In the genomic region with DNA sequence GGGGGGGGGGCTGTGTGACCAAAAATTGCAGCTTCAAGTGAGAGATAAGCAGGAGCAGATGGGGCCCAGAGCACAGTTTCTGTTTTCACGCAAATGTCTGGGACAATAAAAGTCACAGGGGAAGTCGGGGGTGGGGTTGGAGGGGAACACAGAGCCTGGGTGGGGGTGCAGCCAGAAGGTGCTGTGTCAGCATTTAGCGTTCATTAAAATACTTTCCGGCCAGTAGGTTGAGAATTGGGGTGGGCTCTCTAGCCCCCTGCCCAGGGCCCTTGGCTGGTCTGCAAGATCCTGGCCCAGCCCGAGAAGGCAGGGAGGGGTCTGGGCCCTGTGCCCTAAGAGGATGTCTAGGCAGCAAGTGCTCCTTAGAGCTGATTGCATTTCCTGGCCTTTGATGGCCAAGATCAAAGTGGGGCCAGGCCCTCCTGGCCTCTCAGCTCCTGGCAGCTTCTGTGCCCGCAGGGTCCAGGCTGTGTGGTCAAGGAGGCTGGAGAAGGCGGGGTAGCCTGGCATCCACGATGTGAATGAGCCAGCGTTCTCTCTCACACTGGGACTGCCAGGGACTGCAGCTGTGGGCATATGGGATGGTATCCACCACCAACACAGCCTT, we compare ENCODE assay signal across 18 mouse cellular contexts.
DNase-seq lines count a peak whose midpoint lies in the region; ATAC-seq and TF ChIP-seq lines count a peak whose summit lies in the region.
"Had no signal": no experiment of that assay in that cellular context is flagged by ENCODE, and none has a peak within 500 bp of the region (broad histone marks: within the 10 kb centered on the region; RNA-seq: fewer than 3 reads in every experiment).

No protein-coding gene starts in this region.

- 36% methylated on average over 9 of the region's 9 CpGs for WGBS in embryonic facial prominence, embryonic 13.5 days
- 61% methylated on average over 9 of the region's 9 CpGs for WGBS in stomach, embryonic 16.5 days
- WGBS in liver, embryonic 12.5 days (ENCODE audit: insufficient replicate concordance): 36% methylated on average over 9 of the region's 9 CpGs
- WGBS in hindbrain, embryonic 12.5 days: 56% methylated on average over 9 of the region's 9 CpGs

- no peak overlapping the region for H3K27ac ChIP-seq in gastrocnemius, adult 2 months
- H3K27ac ChIP-seq in embryonic facial prominence, embryonic 13.5 days: peak overlapping the region; percentile 17; the same call in 1 of the 2 replicates
- no peak overlapping the region for H3K27ac ChIP-seq in stomach, embryonic 16.5 days (ENCODE audit: low read length)
- H3K27ac ChIP-seq in liver, embryonic 12.5 days: no peak overlapping the region
- no peak overlapping the region for H3K27ac ChIP-seq in hindbrain, embryonic 12.5 days
- H3K27ac ChIP-seq: heart, adult 2 months; hindbrain, embryonic 15.5 days; macrophage; neural tube, embryonic 13.5 days had no signal

- peak; percentile 35 for DNase-seq in gastrocnemius, adult 2 months
- no peak for DNase-seq in gastrocnemius, postnatal 4 days (ENCODE audit: low spot score in 2 of 2)
- DNase-seq in lung, adult 18-20 months: peak; percentile 74 to 80
- DNase-seq in adrenal gland, postnatal 10 days: no peak
- DNase-seq: cerebellum, postnatal 25 days; heart, adult 2 months; kidney, adult 18-20 months; kidney, postnatal 4 days; layer of hippocampus, postnatal 36 days; left cerebral cortex, postnatal 4 days had no signal

- no peak overlapping the region for H3K9ac ChIP-seq in embryonic facial prominence, embryonic 13.5 days
- no peak overlapping the region for H3K9ac ChIP-seq in stomach, embryonic 16.5 days (ENCODE audit: low read length)
- no peak overlapping the region for H3K9ac ChIP-seq in liver, embryonic 12.5 days
- H3K9ac ChIP-seq in hindbrain, embryonic 12.5 days: no peak overlapping the region
- H3K9ac ChIP-seq: hindbrain, embryonic 15.5 days; neural tube, embryonic 13.5 days had no signal

- H3K4me3 ChIP-seq in gastrocnemius, adult 2 months: no peak overlapping the region
- H3K4me3 ChIP-seq in embryonic facial prominence, embryonic 13.5 days: no peak overlapping the region
- H3K4me3 ChIP-seq in stomach, embryonic 16.5 days (replicated peaks; ENCODE audit: low read length): no peak overlapping the region
- H3K4me3 ChIP-seq in liver, embryonic 12.5 days: no peak overlapping the region
- no peak overlapping the region for H3K4me3 ChIP-seq in hindbrain, embryonic 12.5 days
- H3K4me3 ChIP-seq: heart, adult 2 months; hindbrain, embryonic 15.5 days; neural tube, embryonic 13.5 days had no signal

- no peaks in the 10 kb centered on the region for H3K36me3 ChIP-seq in embryonic facial prominence, embryonic 13.5 days
- H3K36me3 ChIP-seq in stomach, embryonic 16.5 days (ENCODE audit: control insufficient read depth, insufficient read depth, low read length): no peaks in the 10 kb centered on the region
- H3K36me3 ChIP-seq in liver, embryonic 12.5 days: no peaks in the 10 kb centered on the region
- no peaks in the 10 kb centered on the region for H3K36me3 ChIP-seq in hindbrain, embryonic 12.5 days
- H3K36me3 ChIP-seq: hindbrain, embryonic 15.5 days; neural tube, embryonic 13.5 days had no signal

- no peaks in the 10 kb centered on the region for H3K9me3 ChIP-seq in embryonic facial prominence, embryonic 13.5 days
- H3K9me3 ChIP-seq in stomach, embryonic 16.5 days (replicated peaks; ENCODE audit: control insufficient read depth, low read length): no peaks in the 10 kb centered on the region
- no peaks in the 10 kb centered on the region for H3K9me3 ChIP-seq in liver, embryonic 12.5 days (replicated peaks)
- H3K9me3 ChIP-seq in hindbrain, embryonic 12.5 days (replicated peaks): no peaks in the 10 kb centered on the region
- H3K9me3 ChIP-seq: hindbrain, embryonic 15.5 days; neural tube, embryonic 13.5 days had no signal

- intact Hi-C loops in gastrocnemius, adult 2 months (cut with DNase I): no loop called here

- ATAC-seq in embryonic facial prominence, embryonic 13.5 days (ENCODE audit: insufficient number of reproducible peaks, insufficient read depth, low FRiP score, low TSS enrichment, low read depth): no peak
- 0 out of 2 replicates have a peak, but pooled peaks have one; percentile 15 for ATAC-seq in stomach, embryonic 16.5 days (ENCODE audit: insufficient read depth, low FRiP score)
- ATAC-seq in liver, embryonic 12.5 days: no peak
- ATAC-seq in hindbrain, embryonic 12.5 days (ENCODE audit: low FRiP score): no peak
- ATAC-seq: forebrain, embryonic 14.5 days had no signal

- H3K4me1 ChIP-seq in embryonic facial prominence, embryonic 13.5 days: peaks cover 70% of the 10 kb centered on the region
- H3K4me1 ChIP-seq in stomach, embryonic 16.5 days (ENCODE audit: control insufficient read depth, insufficient read depth, low read length): no peaks in the 10 kb centered on the region
- no peaks in the 10 kb centered on the region for H3K4me1 ChIP-seq in liver, embryonic 12.5 days
- peaks cover 10% of the 10 kb centered on the region for H3K4me1 ChIP-seq in hindbrain, embryonic 12.5 days
- H3K4me1 ChIP-seq: hindbrain, embryonic 15.5 days had no signal

- no peak for TF ChIP-seq CTCF in gastrocnemius, adult 2 months (IDR thresholded peaks at IDR 0.05)

- no peaks in the 10 kb centered on the region for H3K27me3 ChIP-seq in embryonic facial prominence, embryonic 13.5 days
- no peaks in the 10 kb centered on the region for H3K27me3 ChIP-seq in stomach, embryonic 16.5 days (ENCODE audit: control insufficient read depth, insufficient read depth, low read length)
- H3K27me3 ChIP-seq in liver, embryonic 12.5 days (replicated peaks): peaks cover 57% of the 10 kb centered on the region
- H3K27me3 ChIP-seq in hindbrain, embryonic 12.5 days: peaks cover 13% of the 10 kb centered on the region; the same call in 1 of the 2 replicates

- no peak overlapping the region for H3K4me2 ChIP-seq in embryonic facial prominence, embryonic 13.5 days
- H3K4me2 ChIP-seq in stomach, embryonic 16.5 days (ENCODE audit: low read depth, low read length): no peak overlapping the region
- no peak overlapping the region for H3K4me2 ChIP-seq in liver, embryonic 12.5 days
- no peak overlapping the region for H3K4me2 ChIP-seq in hindbrain, embryonic 12.5 days (replicated peaks)
- H3K4me2 ChIP-seq: hindbrain, embryonic 15.5 days; neural tube, embryonic 13.5 days had no signal

Comparison
In these comparisons a context has a peak if more than half of its experiments do, and no peak if none do; other contexts are left out.
1. DNase-seq: peak in gastrocnemius, adult 2 months (single experiment) and lung, adult 18-20 months (2 of 2); none in gastrocnemius, postnatal 4 days (0 of 2) and adrenal gland, postnatal 10 days (single experiment).